Mouse (Mus musculus) lung, adult 2 months (tissue): ENCODE data around the gene Tecpr1. TPM values are rescaled to one million over a fixed set of nuclear protein-coding genes. Genes with fewer than 3 reads are reported as not detected.

ENCODE experiments used
- DNase-seq: peaks from one replicate; pipeline ENCODE4 v3.0.0; 2022
- H3K4me1 ChIP-seq: fragments of 200-500 bp; 2 replicates; pipeline ENCODE4 v1.6.1; 2011; ENCODE audit warnings: low read length; ENCODE audit not compliant: control insufficient read depth, insufficient read depth
- H3K4me3 ChIP-seq: fragments of 200-500 bp; replicated peaks from 2 replicates; pipeline ENCODE3; 2011; ENCODE audit warnings: low read depth, mild to moderate bottlenecking, control low read depth, low read length; ENCODE audit errors: extremely low read depth
- CTCF ChIP-seq: fragments of 200-500 bp; IDR thresholded peaks from 2 replicates; pipeline ENCODE4 v1.5.1; 2011; ENCODE audit warnings: mild to moderate bottlenecking, low read length, control low read depth; ENCODE audit not compliant: insufficient read depth
- POLR2A ChIP-seq: fragments of 200-500 bp; IDR thresholded peaks from 2 replicates; pipeline ENCODE4 v1.6.1; 2011; ENCODE audit warnings: low read depth, mild to moderate bottlenecking, control low read depth, low read length, borderline replicate concordance; ENCODE audit errors: extremely low read depth
- WGBS: fragments of 180-500 bp; shearing (Covaris S2); methylation state at CpG from one replicate; pipeline ENCODE4 v1.1.7; 2018; 5-methylcytosine and 5-hydroxymethylcytosine counted together
- polyA plus RNA-seq: library from polyadenylated mRNA; depleted of rRNA; stranded (reverse); fragments of >200 nt; gene quantifications from 2 replicates; pipeline ENCODE4 v1.2.3, GENCODE M21; 2012; rRNA removed

Tecpr1 gene
- polyA plus RNA-seq, result 107 and 117 TPM in 2 replicates

DNA sequence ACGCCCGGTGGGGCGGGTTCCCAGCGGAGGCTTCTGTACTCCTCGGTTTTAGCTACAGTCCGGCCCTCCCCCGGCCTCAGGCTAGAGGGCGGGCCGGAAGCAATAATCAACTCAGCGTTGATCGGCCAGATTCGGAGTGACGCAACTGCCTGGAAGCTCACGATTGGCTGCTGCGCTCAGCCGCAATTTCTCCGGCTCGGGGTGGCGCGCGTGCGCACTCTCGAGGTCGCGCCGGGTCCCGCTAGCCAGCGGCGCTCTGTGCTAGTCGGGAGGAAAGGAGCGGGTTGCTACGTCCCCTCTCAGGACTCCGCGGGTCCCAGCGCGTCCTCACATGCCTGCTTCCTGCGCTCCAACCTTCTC lies at the start of gene Tecpr1:
TSS of gene Tecpr1 (minus strand) at position 113 of the 360 bp plus-strand sequence.
- Histone ChIP-seq H3K4me1 (peaks cover 27% of the 10 kb centered on the region), H3K4me3 (peak within 1 kb of the TSS; percentile 95)
- WGBS, result under 1% methylated on average over 37 of the region's 37 CpGs
- peak; percentile 92 for DNase-seq
- peak; percentile 87 for TF ChIP-seq POLR2A
- no peak for TF ChIP-seq CTCF

- TF ChIP-seq POLR2A (no peak), CTCF (no peak)
- 36% methylated on average over 5 of the region's 5 CpGs for WGBS
- Histone ChIP-seq H3K4me3 (no peak overlapping the region), H3K4me1 (peaks cover 17% of the 10 kb centered on the region)
- DNase-seq, result no peak
Measured at GRCm38 (mm10) chr5:144271772-144272171, 48.4 kb upstream of the Tecpr1 start.

- no peak for TF ChIP-seq POLR2A
- TF ChIP-seq CTCF, result no peak
- DNase-seq, result no peak
- Histone ChIP-seq H3K4me1 (peaks cover 17% of the 10 kb centered on the region), H3K4me3 (no peak overlapping the region)
- 57% methylated on average over 3 of the region's 3 CpGs for WGBS
Measured at GRCm38 (mm10) chr5:144271118-144271517, 47.7 kb upstream of the Tecpr1 start.

DNA sequence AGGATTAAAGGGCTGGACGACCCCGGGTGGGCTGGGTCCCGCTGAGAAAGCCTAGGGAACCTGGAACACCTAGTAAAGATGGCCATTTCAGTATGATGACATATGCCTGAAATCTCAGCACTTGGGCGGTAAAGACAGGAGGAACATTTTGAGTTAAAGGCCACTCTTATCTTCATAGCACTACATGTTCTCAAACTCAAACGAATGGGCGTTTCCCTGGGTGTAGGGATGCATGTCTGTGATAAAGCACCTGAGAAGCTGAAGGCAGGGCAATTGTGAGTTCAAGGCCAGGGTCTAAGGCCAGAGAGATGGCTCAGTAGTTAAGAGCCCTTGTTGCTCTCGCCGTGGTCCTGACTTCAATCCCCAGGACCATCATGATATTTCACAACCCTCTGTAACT lies 47.0 kb upstream of the Tecpr1 start:
- WGBS, result 84% methylated on average over 8 of the region's 8 CpGs
- no peak overlapping the region for H3K4me3 ChIP-seq
- no peak for DNase-seq
- TF ChIP-seq POLR2A (no peak), CTCF (no peak)
- H3K4me1 ChIP-seq, result peaks cover 17% of the 10 kb centered on the region

DNA sequence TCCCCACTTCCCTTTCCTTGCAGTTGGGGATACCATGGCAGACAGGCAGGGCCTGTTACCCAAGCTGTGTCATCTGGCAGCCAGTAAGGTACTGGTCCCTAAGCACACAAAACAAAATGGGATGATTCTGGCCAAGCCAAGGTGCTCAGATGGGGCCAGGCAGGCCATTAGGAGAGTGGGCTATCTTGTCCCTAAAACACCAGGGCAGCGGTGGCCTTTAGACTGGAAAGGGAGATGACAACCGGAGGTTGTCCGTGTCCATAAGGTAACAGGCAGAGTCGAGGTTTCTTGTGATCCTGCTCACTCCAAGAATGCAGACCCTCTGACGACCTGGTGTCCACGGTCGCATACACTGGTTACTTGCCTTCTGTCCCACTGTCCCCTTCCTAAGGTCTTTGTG lies 46.5 kb upstream of the Tecpr1 start:
- DNase-seq, result no peak
- TF ChIP-seq POLR2A (no peak), CTCF (no peak)
- 91% methylated on average over 7 of the region's 7 CpGs for WGBS
- H3K4me1 ChIP-seq, result peaks cover 17% of the 10 kb centered on the region
- no peak overlapping the region for H3K4me3 ChIP-seq

- DNase-seq, result peak; percentile 56
- Histone ChIP-seq H3K4me3 (no peak overlapping the region), H3K4me1 (peaks cover 12% of the 10 kb centered on the region)
- TF ChIP-seq CTCF (no peak), POLR2A (no peak)
- 47% methylated on average over 8 of the region's 8 CpGs for WGBS
Measured at GRCm38 (mm10) chr5:144267535-144268241, 44.3 kb upstream of the Tecpr1 start.

DNA sequence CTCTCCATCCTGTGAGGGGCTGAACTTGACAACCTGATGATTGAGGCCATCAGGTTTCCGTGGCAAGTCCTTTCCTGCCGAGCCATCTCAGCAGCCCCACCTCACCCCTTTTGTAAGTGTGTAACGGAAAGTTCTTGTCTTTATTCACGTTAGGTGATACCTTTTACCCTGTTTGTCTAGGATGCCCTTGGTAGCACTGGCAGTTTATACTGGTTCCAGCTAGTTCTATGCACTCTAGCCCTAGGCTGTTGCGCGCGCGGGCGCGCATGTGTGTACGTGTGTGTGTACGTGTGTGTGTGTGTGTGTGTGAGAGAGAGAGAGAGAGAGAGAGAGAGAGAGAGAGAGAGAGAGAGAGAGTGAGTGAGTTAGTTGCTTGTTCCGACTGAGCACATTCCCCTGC lies 40.1 kb upstream of the Tecpr1 start:
- 68% methylated on average over 13 of the region's 13 CpGs for WGBS
- no peak for DNase-seq
- Histone ChIP-seq H3K4me3 (no peak overlapping the region), H3K4me1 (peaks cover 31% of the 10 kb centered on the region)
- TF ChIP-seq POLR2A, result no peak
- TF ChIP-seq CTCF, result no peak

- WGBS, result 53% methylated on average over 9 of the region's 9 CpGs
- no peak overlapping the region for H3K4me3 ChIP-seq
- no peak for TF ChIP-seq POLR2A
- no peak for TF ChIP-seq CTCF
- no peak for DNase-seq
- H3K4me1 ChIP-seq, result peaks cover 31% of the 10 kb centered on the region
Measured at GRCm38 (mm10) chr5:144263082-144263481, 39.7 kb upstream of the Tecpr1 start.

DNA sequence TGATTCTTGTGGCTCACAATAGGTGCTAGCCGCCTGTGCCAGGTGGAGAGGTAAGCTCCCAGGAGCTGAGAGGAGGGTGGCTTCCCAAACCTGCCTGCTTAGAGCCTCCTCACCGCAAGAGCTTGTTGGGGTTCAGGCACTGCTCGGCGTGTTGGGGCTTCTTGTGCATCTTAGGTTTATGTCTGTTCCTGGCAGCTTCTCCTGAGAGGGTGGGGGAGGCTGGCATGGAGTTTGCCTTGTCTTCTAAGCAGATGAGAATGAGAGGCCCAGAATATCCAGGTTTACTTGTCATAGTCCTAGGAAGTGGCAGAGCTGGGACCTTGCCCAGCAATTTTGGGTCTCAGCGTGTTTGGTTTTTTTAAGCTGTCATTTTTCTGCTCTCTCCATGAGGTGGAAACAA lies 38.4 kb upstream of the Tecpr1 start:
- TF ChIP-seq POLR2A (no peak), CTCF (no peak)
- no peak for DNase-seq
- WGBS, result 76% methylated on average over 5 of the region's 5 CpGs
- Histone ChIP-seq H3K4me1 (peaks cover 30% of the 10 kb centered on the region), H3K4me3 (no peak overlapping the region)

GRCm38 (mm10) chr5:144261309-144261708 lies 37.9 kb upstream of the Tecpr1 start:
- peaks cover 32% of the 10 kb centered on the region for H3K4me1 ChIP-seq
- no peak for TF ChIP-seq CTCF
- no peak for TF ChIP-seq POLR2A
- WGBS, result 60% methylated on average over 9 of the region's 9 CpGs
- no peak for DNase-seq
- no peak overlapping the region for H3K4me3 ChIP-seq

DNA sequence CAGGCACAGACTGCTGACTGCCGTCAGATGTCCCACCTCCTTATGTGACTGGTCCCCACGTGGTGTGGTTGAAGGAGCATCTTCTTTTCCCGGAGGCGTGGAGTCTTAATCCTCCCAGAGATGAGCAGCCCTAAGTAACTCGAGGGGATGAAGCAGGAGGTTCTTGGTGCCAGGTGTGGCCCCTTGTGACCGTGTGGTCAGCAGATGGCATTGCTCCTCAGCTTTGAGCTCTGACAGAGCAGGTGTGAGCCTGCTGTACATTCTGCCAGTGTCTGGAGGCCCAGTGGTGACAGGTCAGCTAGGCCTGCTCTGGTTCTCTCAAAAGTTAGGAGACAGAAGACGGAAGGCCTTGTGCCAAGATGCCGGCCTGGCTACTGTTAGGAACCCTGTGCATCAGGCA lies 37.0 kb upstream of the Tecpr1 start:
- TF ChIP-seq POLR2A, result no peak
- no peak for TF ChIP-seq CTCF
- DNase-seq, result no peak
- Histone ChIP-seq H3K4me3 (no peak overlapping the region), H3K4me1 (peaks cover 32% of the 10 kb centered on the region)
- WGBS, result 64% methylated on average over 8 of the region's 8 CpGs
